Mouse (Mus musculus): ENCODE measurements around the gene Coro1a.

DNA sequence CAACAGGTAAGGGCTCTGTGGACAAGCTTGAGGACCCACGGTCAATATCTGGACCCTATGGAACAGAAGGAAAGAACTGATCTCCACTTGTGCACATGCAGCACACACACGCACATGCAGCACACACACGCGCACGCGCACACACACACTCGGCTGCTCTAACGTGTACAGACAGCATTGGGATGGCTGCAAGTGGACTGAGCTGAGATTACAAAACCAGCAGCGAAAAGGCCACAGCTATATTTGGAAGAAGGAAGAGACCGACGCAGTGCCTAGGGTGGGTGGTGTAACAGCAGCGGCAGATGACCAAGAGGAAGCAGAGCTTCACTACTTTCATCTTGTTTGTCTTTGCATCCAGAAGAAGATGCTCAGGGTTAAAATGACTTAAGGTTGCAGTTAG lies 38.5 kb upstream of the Coro1a start:
- TF ChIP-seq CTCF (IDR thresholded peaks at IDR 0.05; ENCODE audit: extremely low read depth, insufficient read length, insufficient replicate concordance, low read depth, low read length) (no peak), POLR2A (IDR thresholded peaks at IDR 0.05; ENCODE audit: low read depth, low read length) (no peak)

All from small intestine, adult 2 months (tissue).